Mouse (Mus musculus) ES-Bruce4 (cell line): ENCODE results near the gene Cacng8.

ENCODE experiments used
- CTCF ChIP-seq: IDR thresholded peaks from one replicate; pipeline ENCODE4 v1.8.1; 2011; ENCODE audit warnings: low read depth, low read length
- EP300 ChIP-seq: IDR thresholded peaks from 2 replicates; pipeline ENCODE4 v1.6.1; 2011; ENCODE audit warnings: low read depth, low read length; ENCODE audit not compliant: insufficient read depth
- POLR2A ChIP-seq: IDR thresholded peaks from one replicate; pipeline ENCODE4 v1.8.1; 2011; ENCODE audit warnings: low read length; ENCODE audit not compliant: insufficient read depth

GRCm38 (mm10) chr7:3388885-3389284 is 1.6 kb upstream of the Cacng8 start:
- TF ChIP-seq EP300, result no peak
- TF ChIP-seq CTCF, result no peak
- no peak for TF ChIP-seq POLR2A
